Mouse (Mus musculus): Measurements from ENCODE around the gene Helz. TPM values are rescaled to one million over a fixed set of nuclear protein-coding genes. Genes with fewer than 3 reads are reported as not detected.
A peak's percentile ranks its signal among the peaks of the same experiment; 100 is the strongest.
"Not testable (repeated sequence)": the region's sequence is repeated elsewhere in the genome, so short reads cannot be mapped to it uniquely, and the experiment has no call there.

Gene Helz
- polyA plus RNA-seq, 1 experiment = 13.1 TPM

- 48% methylated on average over 13 of the region's 13 CpGs for whole genome bisulfite sequencing
- peak overlapping the region; percentile 9 for H3K4me3 ChIP-seq (replicated peaks; ENCODE audit: extremely low read depth, low read depth, low read length)
Measured at GRCm38 (mm10) chr11:107545747-107546476, 1.8 kb upstream of the Helz start.

GRCm38 (mm10) chr11:107546667-107547301 lies 946 bp upstream of the Helz start:
- under 1% methylated on average over 35 of the region's 37 CpGs for WGBS
- peaks cover 5% of the 10 kb centered on the region for H3K4me1 ChIP-seq (ENCODE audit: control insufficient read depth, insufficient read depth, low read length)
- DNase-seq = peak; percentile 37
- H3K4me3 ChIP-seq (replicated peaks; ENCODE audit: extremely low read depth, low read depth, low read length) = peak overlapping the region; percentile 71
- TF ChIP-seq POLR2A (IDR thresholded peaks at IDR 0.05; ENCODE audit: borderline replicate concordance, extremely low read depth, low read depth, low read length) (no peak), CTCF (IDR thresholded peaks at IDR 0.05; ENCODE audit: insufficient read depth, low read length) (no peak)

More at GRCm38 (mm10) chr11:107545747-107546476, 1.8 kb upstream of the Helz start:
- DNase-seq = peak; percentile 33
- H3K4me1 ChIP-seq (ENCODE audit: control insufficient read depth, insufficient read depth, low read length) = peaks cover 5% of the 10 kb centered on the region
- TF ChIP-seq POLR2A (IDR thresholded peaks at IDR 0.05; ENCODE audit: borderline replicate concordance, extremely low read depth, low read depth, low read length) (no peak), CTCF (IDR thresholded peaks at IDR 0.05; ENCODE audit: insufficient read depth, low read length) (no peak)

- DNase-seq = peak; percentile 15
- 4% methylated on average over 38 of the region's 39 CpGs for WGBS
Measured at GRCm38 (mm10) chr11:107548204-107548975, 660 bp downstream of the Helz start.

GRCm38 (mm10) chr11:107559874-107560273 lies 12.1 kb downstream of the Helz start:
- no peak overlapping the region for H3K4me3 ChIP-seq (replicated peaks; ENCODE audit: extremely low read depth, low read depth, low read length)
- no peak for DNase-seq
- WGBS = 88% methylated on average over 5 of the region's 5 CpGs
- TF ChIP-seq POLR2A (IDR thresholded peaks at IDR 0.05; ENCODE audit: borderline replicate concordance, extremely low read depth, low read depth, low read length) (no peak), CTCF (IDR thresholded peaks at IDR 0.05; ENCODE audit: insufficient read depth, low read length) (no peak)
- no peaks in the 10 kb centered on the region for H3K4me1 ChIP-seq (ENCODE audit: control insufficient read depth, insufficient read depth, low read length)

More at GRCm38 (mm10) chr11:107548204-107548975, 660 bp downstream of the Helz start:
- Histone ChIP-seq H3K4me1 (ENCODE audit: control insufficient read depth, insufficient read depth, low read length) (peaks cover 5% of the 10 kb centered on the region), H3K4me3 (replicated peaks; ENCODE audit: extremely low read depth, low read depth, low read length) (peak overlapping the region; percentile 71)
- no peak for TF ChIP-seq POLR2A (IDR thresholded peaks at IDR 0.05; ENCODE audit: borderline replicate concordance, extremely low read depth, low read depth, low read length)
- no peak for TF ChIP-seq CTCF (IDR thresholded peaks at IDR 0.05; ENCODE audit: insufficient read depth, low read length)

- peaks cover 2% of the 10 kb centered on the region; the same call in 1 of the 2 replicates for H3K4me1 ChIP-seq (ENCODE audit: control insufficient read depth, insufficient read depth, low read length)
- 58% methylated on average over 3 of the region's 3 CpGs for WGBS
- H3K4me3 ChIP-seq (replicated peaks; ENCODE audit: extremely low read depth, low read depth, low read length) = no peak overlapping the region
- no peak for DNase-seq
- TF ChIP-seq CTCF (IDR thresholded peaks at IDR 0.05; ENCODE audit: insufficient read depth, low read length) = no peak
- TF ChIP-seq POLR2A (IDR thresholded peaks at IDR 0.05; ENCODE audit: borderline replicate concordance, extremely low read depth, low read depth, low read length) = no peak
Measured at GRCm38 (mm10) chr11:107567431-107567830, 19.7 kb downstream of the Helz start.

GRCm38 (mm10) chr11:107568466-107568995 lies 20.8 kb downstream of the Helz start:
- Histone ChIP-seq H3K4me1 (ENCODE audit: control insufficient read depth, insufficient read depth, low read length) (peaks cover 6% of the 10 kb centered on the region), H3K4me3 (replicated peaks; ENCODE audit: extremely low read depth, low read depth, low read length) (no peak overlapping the region)
- 85% methylated on average over 6 of the region's 6 CpGs for WGBS
- TF ChIP-seq POLR2A (IDR thresholded peaks at IDR 0.05; ENCODE audit: borderline replicate concordance, extremely low read depth, low read depth, low read length) (no peak), CTCF (IDR thresholded peaks at IDR 0.05; ENCODE audit: insufficient read depth, low read length) (no peak)
- no peak for DNase-seq

- DNase-seq; H3K4me3 ChIP-seq (replicated peaks; ENCODE audit: extremely low read depth, low read depth, low read length): not testable (repeated sequence)
- WGBS = 73% methylated on average over 8 of the region's 8 CpGs
- H3K4me1 ChIP-seq (ENCODE audit: control insufficient read depth, insufficient read depth, low read length) = peaks cover 10% of the 10 kb centered on the region
Measured at GRCm38 (mm10) chr11:107570891-107571290, 23.2 kb downstream of the Helz start.

- 96% methylated on average over 2 of the region's 2 CpGs for WGBS
- no peak overlapping the region for H3K4me3 ChIP-seq (replicated peaks; ENCODE audit: extremely low read depth, low read depth, low read length)
- peaks cover 10% of the 10 kb centered on the region for H3K4me1 ChIP-seq (ENCODE audit: control insufficient read depth, insufficient read depth, low read length)
- DNase-seq = no peak
- TF ChIP-seq CTCF (IDR thresholded peaks at IDR 0.05; ENCODE audit: insufficient read depth, low read length) (no peak), POLR2A (IDR thresholded peaks at IDR 0.05; ENCODE audit: borderline replicate concordance, extremely low read depth, low read depth, low read length) (no peak)
Measured at GRCm38 (mm10) chr11:107571318-107571717, 23.6 kb downstream of the Helz start.

- WGBS = 89% methylated on average over 3 of the region's 3 CpGs
- Histone ChIP-seq H3K4me3 (replicated peaks; ENCODE audit: extremely low read depth, low read depth, low read length) (no peak overlapping the region), H3K4me1 (ENCODE audit: control insufficient read depth, insufficient read depth, low read length) (peaks cover 10% of the 10 kb centered on the region)
- DNase-seq = no peak
- TF ChIP-seq CTCF (IDR thresholded peaks at IDR 0.05; ENCODE audit: insufficient read depth, low read length) = no peak
- TF ChIP-seq POLR2A (IDR thresholded peaks at IDR 0.05; ENCODE audit: borderline replicate concordance, extremely low read depth, low read depth, low read length) = no peak
Measured at GRCm38 (mm10) chr11:107572551-107572950, 24.8 kb downstream of the Helz start.
